Mouse (Mus musculus): ENCODE measurements around the gene Tmbim4. TPM values are rescaled to one million over a fixed set of nuclear protein-coding genes. Genes with fewer than 3 reads are reported as not detected.
A peak's percentile ranks its signal among the peaks of the same experiment; 100 is the strongest.
"Not testable (repeated sequence)": the region's sequence is repeated elsewhere in the genome, so short reads cannot be mapped to it uniquely, and the experiment has no call there.

Gene Tmbim4
- polyA plus RNA-seq, 1 experiment from 2014 or later = 117 TPM

DNA sequence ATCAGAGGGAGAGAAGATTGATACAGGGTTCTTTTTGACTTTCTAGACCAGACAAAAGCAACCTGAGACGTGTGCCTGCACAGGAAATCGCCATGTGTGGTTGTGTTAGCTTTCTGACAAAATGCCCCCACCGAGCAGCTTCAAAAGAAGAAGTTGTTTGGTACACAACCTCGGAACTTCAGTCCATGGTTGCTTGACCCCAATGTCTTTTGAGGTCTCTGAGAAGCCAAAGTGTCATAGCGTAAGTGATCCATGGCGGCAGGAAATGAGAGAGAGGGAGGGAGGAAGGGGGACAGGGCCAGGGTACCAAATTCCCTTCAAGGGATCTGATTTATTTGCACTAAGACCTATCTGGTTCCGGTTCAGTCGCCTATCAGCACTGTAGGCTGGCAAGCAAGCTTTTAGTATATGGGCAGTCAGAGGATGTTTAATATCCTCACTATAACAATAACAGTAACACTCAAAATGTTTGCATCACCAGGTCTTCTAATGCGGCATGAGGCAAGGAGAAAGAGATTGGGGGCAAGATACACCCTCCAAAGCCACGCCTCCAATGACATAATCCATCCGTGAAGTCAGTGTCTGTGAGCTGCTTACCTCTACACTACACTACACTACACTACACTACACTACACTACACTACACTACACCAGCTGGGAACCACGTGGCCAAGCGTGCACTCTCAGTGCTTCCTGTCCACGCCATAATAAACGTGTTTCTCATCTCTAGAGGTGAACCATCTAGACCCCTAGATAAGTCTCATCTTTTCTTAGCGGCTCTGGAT, 1.3 kb downstream of the Tmbim4 start:
- Histone ChIP-seq H3K27ac (no peak overlapping the region), H3K4me1 (replicated peaks) (0 out of 2 replicates have a peak, but pooled peaks cover 5% of the 10 kb centered on the region), H3K9me3 (no peaks in the 10 kb centered on the region), H3K27me3 (replicated peaks) (peaks cover 9% of the 10 kb centered on the region), H3K4me2 (replicated peaks) (peak overlapping the region; percentile 99), H3K9ac (no peak overlapping the region), H3K4me3 (replicated peaks) (no peak overlapping the region), H3K36me3 (no peaks in the 10 kb centered on the region)
- no peak for ATAC-seq
- WGBS = 72% methylated on average over 16 of the region's 16 CpGs

- Histone ChIP-seq H3K4me1 (replicated peaks) (peaks cover 7% of the 10 kb centered on the region; the same call in 1 of the 2 replicates), H3K9ac (no peak overlapping the region), H3K36me3 (no peaks in the 10 kb centered on the region), H3K4me3 (replicated peaks) (no peak overlapping the region), H3K27ac (no peak overlapping the region), H3K4me2 (replicated peaks) (no peak overlapping the region), H3K27me3 (replicated peaks) (peaks cover 9% of the 10 kb centered on the region), H3K9me3 (no peaks in the 10 kb centered on the region)
- no peak for ATAC-seq
- WGBS = 81% methylated on average over 13 of the region's 13 CpGs
Measured at GRCm38 (mm10) chr10:120204591-120205210, 3.3 kb downstream of the Tmbim4 start.

GRCm38 (mm10) chr10:120208015-120208414, 6.6 kb downstream of the Tmbim4 start:
- no peaks in the 10 kb centered on the region for H3K36me3 ChIP-seq
- peaks cover 3% of the 10 kb centered on the region; the same call in 1 of the 2 replicates for H3K4me1 ChIP-seq (replicated peaks)
- no peaks in the 10 kb centered on the region for H3K27me3 ChIP-seq (replicated peaks)
- ATAC-seq = no peak
- 88% methylated on average over 8 of the region's 8 CpGs for WGBS
- H3K9me3 ChIP-seq = no peaks in the 10 kb centered on the region
- H3K4me2 ChIP-seq (replicated peaks) = no peak overlapping the region
- no peak overlapping the region for H3K4me3 ChIP-seq (replicated peaks)
- no peak overlapping the region for H3K9ac ChIP-seq
- H3K27ac ChIP-seq = no peak overlapping the region

DNA sequence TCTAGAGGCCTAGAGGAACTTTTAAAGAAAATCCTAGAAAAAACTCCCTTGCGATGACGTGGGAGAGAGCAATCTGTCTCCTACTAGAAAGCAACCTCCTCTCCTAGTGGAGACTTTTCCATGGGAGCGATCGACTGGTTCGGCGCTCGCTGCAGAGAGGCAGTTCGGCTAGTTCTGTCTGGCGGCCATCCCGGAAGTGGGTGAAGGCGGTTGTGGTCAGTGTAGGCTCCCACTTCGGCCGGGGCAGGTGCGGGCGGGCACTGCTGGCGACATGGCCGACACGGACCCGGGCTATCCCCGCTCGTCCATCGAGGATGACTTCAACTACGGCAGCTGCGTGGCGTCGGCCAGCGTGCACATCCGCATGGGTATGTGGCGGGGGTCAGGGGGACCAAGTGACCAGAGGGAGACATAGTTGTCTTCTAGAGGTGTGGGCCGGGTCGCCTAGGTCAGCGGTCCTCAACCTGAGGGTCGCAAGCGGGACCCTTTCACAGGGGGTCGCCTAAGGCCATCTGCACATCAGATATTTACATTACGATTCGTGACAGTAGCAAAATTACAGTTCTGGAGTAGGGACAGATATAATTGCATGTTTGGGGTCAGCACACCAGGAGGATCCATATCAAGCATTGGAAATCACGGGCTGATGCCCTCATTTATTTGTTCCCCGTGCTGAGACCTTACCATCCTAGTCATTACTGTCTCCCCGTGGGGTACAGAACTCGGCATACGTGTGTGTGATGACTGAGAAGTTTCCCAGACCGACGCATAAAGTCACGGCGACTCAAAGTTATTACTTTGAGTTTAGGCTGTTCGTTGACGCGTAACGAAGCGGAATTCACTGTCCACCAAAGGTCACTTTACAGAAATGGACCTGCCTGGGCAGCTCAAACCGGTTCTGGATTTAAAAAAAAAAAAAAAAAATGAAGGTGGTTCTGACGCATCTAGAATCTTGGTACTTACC, 7.5 kb downstream of the Tmbim4 start:
- 3% methylated on average over 53 of the region's 53 CpGs for WGBS
- Histone ChIP-seq H3K27me3 (replicated peaks) (no peaks in the 10 kb centered on the region), H3K9ac (peak overlapping the region; percentile 84), H3K27ac (no peak overlapping the region), H3K4me3 (replicated peaks) (peak overlapping the region; percentile 92), H3K36me3 (no peaks in the 10 kb centered on the region), H3K4me1 (replicated peaks) (peaks cover 3% of the 10 kb centered on the region; the same call in 1 of the 2 replicates), H3K9me3 (no peaks in the 10 kb centered on the region), H3K4me2 (replicated peaks) (peak overlapping the region; percentile 62)
- peak; percentile 90 for ATAC-seq

DNA sequence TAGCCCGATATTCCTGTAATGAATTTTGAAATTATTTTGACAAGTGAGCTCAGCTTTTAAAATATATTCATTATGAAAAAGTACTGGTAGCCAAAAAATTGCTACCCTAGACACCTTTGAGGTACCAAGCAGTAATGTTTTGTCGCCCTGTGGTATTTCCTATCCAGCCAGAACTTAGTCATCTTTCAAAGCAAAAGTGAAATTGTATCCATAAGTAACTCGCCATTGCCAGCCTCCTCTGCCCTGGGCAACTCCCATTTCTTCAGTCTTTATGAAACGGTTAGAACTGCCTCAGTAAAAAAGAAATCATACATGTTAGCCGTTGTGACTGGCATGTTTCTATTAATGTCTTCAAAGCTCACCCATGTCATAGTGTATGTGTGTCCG, 8.1 kb downstream of the Tmbim4 start:
- peak; percentile 15; the same call in 1 of the 2 replicates for ATAC-seq
- WGBS = 56% methylated on average over 6 of the region's 6 CpGs
- Histone ChIP-seq H3K27me3 (replicated peaks) (no peaks in the 10 kb centered on the region), H3K27ac (no peak overlapping the region), H3K4me3 (replicated peaks) (peak overlapping the region; percentile 92), H3K9me3 (no peaks in the 10 kb centered on the region), H3K36me3 (no peaks in the 10 kb centered on the region), H3K4me2 (replicated peaks) (peak overlapping the region; percentile 62), H3K9ac (no peak overlapping the region), H3K4me1 (replicated peaks) (peaks cover 3% of the 10 kb centered on the region; the same call in 1 of the 2 replicates)

DNA sequence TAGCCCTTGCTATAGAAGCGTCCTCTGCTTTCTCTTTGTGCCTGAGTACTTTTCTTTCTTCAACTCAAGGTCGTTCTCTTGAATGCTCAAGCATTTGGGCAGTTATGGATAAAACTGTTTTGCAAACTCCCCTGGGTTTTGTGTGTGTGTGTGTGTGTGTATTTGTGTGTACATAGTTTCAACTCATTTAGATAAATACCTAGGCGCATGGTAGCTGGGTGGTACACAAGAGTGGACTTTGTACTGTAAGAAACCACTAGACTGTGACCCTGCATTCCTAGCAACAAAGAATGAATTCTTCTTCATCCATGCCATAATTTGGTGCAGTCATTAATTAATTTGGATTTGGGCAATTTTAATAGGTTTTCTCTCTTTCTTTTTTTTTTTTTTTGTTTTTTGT, 8.7 kb downstream of the Tmbim4 start:
- H3K36me3 ChIP-seq = no peaks in the 10 kb centered on the region
- ATAC-seq = no peak
- 0 out of 2 replicates have a peak overlapping the region, but pooled peaks have one; percentile 92 for H3K4me3 ChIP-seq (replicated peaks)
- H3K4me2 ChIP-seq (replicated peaks) = peak overlapping the region; percentile 62
- no peaks in the 10 kb centered on the region for H3K27me3 ChIP-seq (replicated peaks)
- no peak overlapping the region for H3K9ac ChIP-seq
- peaks cover 3% of the 10 kb centered on the region; the same call in 1 of the 2 replicates for H3K4me1 ChIP-seq (replicated peaks)
- no peak overlapping the region for H3K27ac ChIP-seq
- H3K9me3 ChIP-seq = no peaks in the 10 kb centered on the region
- 80% methylated on average over 3 of the region's 3 CpGs for WGBS

DNA sequence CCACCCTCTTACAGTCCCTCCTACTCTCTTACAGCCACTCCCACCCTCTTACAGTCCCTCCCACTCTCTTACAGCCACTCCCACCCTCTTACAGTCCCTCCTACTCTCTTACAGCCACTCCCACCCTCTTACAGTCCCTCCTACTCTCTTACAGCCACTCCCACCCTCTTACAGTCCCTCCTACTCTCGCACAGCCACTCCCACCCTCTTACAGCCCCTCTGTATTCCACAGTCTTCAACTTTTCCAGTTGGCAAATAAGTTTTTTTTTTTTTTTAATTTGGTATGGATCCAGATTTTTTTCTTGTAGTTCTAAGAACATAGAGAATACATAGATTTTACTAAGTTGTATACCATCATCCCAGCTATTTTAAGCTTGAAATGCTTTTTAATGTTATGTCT, 15.7 kb downstream of the Tmbim4 start:
- not testable (repeated sequence) for H3K4me1 ChIP-seq (replicated peaks); H3K9me3 ChIP-seq; H3K4me3 ChIP-seq (replicated peaks); ATAC-seq; H3K9ac ChIP-seq; H3K36me3 ChIP-seq; H3K4me2 ChIP-seq (replicated peaks); H3K27ac ChIP-seq; H3K27me3 ChIP-seq (replicated peaks)
- WGBS = 86% methylated on average over 1 of the region's 1 CpGs

- Histone ChIP-seq H3K9ac (no peak overlapping the region), H3K9me3 (no peaks in the 10 kb centered on the region), H3K36me3 (no peaks in the 10 kb centered on the region), H3K4me2 (replicated peaks) (no peak overlapping the region), H3K4me3 (replicated peaks) (no peak overlapping the region), H3K27me3 (replicated peaks) (no peaks in the 10 kb centered on the region), H3K4me1 (replicated peaks) (no peaks in the 10 kb centered on the region), H3K27ac (no peak overlapping the region)
- 93% methylated on average over 10 of the region's 10 CpGs for WGBS
- ATAC-seq = no peak
Measured at GRCm38 (mm10) chr10:120218996-120219395, 17.6 kb downstream of the Tmbim4 start.

DNA sequence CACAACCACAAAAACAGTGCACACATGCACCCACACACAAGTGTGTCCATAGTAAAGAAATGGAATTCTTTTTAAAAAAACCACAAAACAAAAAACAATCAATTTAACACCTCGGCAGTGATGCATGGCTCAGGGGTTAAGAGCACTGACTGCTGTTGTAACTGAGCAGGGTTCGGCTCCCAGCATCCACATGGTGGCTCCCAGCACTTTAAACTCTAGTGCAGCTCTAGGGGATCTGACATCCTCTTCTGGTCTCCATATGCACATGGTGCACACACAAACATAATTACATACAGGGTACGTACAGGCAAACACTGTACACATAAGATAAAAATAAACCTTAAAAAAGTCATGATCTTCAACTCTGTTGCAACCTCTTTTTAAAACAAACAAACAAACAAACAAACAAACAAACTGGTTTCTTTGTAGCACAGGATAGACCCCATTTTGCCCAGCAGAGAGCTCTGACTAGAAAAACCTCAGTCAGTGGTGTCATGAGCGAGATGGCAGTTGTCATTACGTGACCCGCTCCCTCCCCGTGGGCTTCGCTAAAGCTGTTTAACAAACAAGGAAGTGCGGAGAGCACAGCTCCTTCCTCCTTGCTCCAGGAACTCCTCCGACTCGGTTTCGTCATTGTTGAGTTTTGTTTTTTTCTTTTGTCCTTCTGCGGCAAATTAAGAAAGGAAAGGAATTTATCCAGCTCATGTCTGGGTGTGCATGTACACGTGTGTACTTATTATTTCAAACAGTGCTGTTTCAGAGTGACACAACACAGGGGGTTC, 18.4 kb downstream of the Tmbim4 start:
- Histone ChIP-seq H3K9me3 (no peaks in the 10 kb centered on the region), H3K4me2 (replicated peaks) (no peak overlapping the region), H3K36me3 (no peaks in the 10 kb centered on the region), H3K4me3 (replicated peaks) (no peak overlapping the region), H3K27ac (no peak overlapping the region), H3K27me3 (replicated peaks) (no peaks in the 10 kb centered on the region), H3K4me1 (replicated peaks) (no peaks in the 10 kb centered on the region), H3K9ac (no peak overlapping the region)
- WGBS = 71% methylated on average over 14 of the region's 14 CpGs
- no peak; the same call in 1 of the 2 replicates for ATAC-seq

GRCm38 (mm10) chr10:120220776-120221175, 19.4 kb downstream of the Tmbim4 start:
- Histone ChIP-seq H3K27me3 (replicated peaks) (no peaks in the 10 kb centered on the region), H3K9me3 (no peaks in the 10 kb centered on the region), H3K4me2 (replicated peaks) (no peak overlapping the region), H3K27ac (no peak overlapping the region), H3K4me3 (replicated peaks) (no peak overlapping the region), H3K4me1 (replicated peaks) (no peaks in the 10 kb centered on the region), H3K9ac (no peak overlapping the region), H3K36me3 (no peaks in the 10 kb centered on the region)
- WGBS = 58% methylated on average over 7 of the region's 7 CpGs
- ATAC-seq = no peak

- no peaks in the 10 kb centered on the region for H3K9me3 ChIP-seq
- peak within 1 kb of the TSS; percentile 87 for H3K9ac ChIP-seq
- peak; percentile 95 for ATAC-seq
- H3K27ac ChIP-seq = peak within 1 kb of the TSS; percentile 64
- H3K4me1 ChIP-seq (replicated peaks) = peaks cover 10% of the 10 kb centered on the region; the same call in 1 of the 2 replicates
- under 1% methylated on average over 57 of the region's 57 CpGs for WGBS
- H3K36me3 ChIP-seq = peaks cover 19% of the 10 kb centered on the region; the same call in 1 of the 2 replicates
- H3K27me3 ChIP-seq (replicated peaks) = no peaks in the 10 kb centered on the region
- peak within 1 kb of the TSS; percentile 72 for H3K4me2 ChIP-seq (replicated peaks)
- peak within 1 kb of the TSS; percentile 96 for H3K4me3 ChIP-seq (replicated peaks)
Measured at GRCm38 (mm10) chr10:120226871-120227661, 25.7 kb downstream of the Tmbim4 start, which contains the start of gene Llph. Gene Llph, plus strand, starts transcription at chr10:120227070.
